Mouse (Mus musculus): ENCODE measurements around the gene Ace2.

GRCm38 (mm10) chrX:164089916-164090315, 49.2 kb upstream of the Ace2 start:
- TF ChIP-seq CTCF (IDR thresholded peaks at IDR 0.05; ENCODE audit: control insufficient read depth, insufficient read depth, insufficient replicate concordance, low read depth, low read length), result no peak
- TF ChIP-seq POLR2A (IDR thresholded peaks at IDR 0.05; ENCODE audit: control insufficient read depth, low read depth, low read length), result no peak

Measured in testis, adult 2 months (tissue).